Mouse (Mus musculus) thymus, adult 2 months (tissue): ENCODE measurements around the gene Ptpn3.

Experiments
- CTCF ChIP-seq: fragments of 200-500 bp; IDR thresholded peaks from 2 replicates; pipeline ENCODE4 v1.5.1; 2012; ENCODE audit warnings: mild to moderate bottlenecking, control low read depth, low read length, moderate library complexity, borderline replicate concordance; ENCODE audit not compliant: control insufficient read depth, poor library complexity, insufficient read depth; ENCODE audit errors: extremely low read depth
- POLR2A ChIP-seq: fragments of 200-500 bp; IDR thresholded peaks from 2 replicates; pipeline ENCODE4 v1.6.1; 2012; ENCODE audit warnings: mild to moderate bottlenecking, low read length, control low read depth, moderate library complexity; ENCODE audit not compliant: control insufficient read depth, poor library complexity, insufficient read depth; ENCODE audit errors: extremely low read depth

- TF ChIP-seq CTCF (no peak), POLR2A (no peak)
These were observed 61.5 kb downstream of the Ptpn3 start for GRCm38 (mm10) chr4:57240100-57240499.
